Mouse (Mus musculus) A20 (cell line): ENCODE data around the gene Tle3.
A peak's percentile ranks its signal among the peaks of the same experiment; 100 is the strongest.

Source experiments
- DNase-seq: peaks from one replicate; pipeline ENCODE4 v3.0.0-alpha.2; 2011; ENCODE audit warnings: low read depth, low spot score

Tle3 gene

GRCm38 (mm10) chr9:61395071-61395470, 22.9 kb downstream of the Tle3 start:
- DNase-seq = no peak

DNA sequence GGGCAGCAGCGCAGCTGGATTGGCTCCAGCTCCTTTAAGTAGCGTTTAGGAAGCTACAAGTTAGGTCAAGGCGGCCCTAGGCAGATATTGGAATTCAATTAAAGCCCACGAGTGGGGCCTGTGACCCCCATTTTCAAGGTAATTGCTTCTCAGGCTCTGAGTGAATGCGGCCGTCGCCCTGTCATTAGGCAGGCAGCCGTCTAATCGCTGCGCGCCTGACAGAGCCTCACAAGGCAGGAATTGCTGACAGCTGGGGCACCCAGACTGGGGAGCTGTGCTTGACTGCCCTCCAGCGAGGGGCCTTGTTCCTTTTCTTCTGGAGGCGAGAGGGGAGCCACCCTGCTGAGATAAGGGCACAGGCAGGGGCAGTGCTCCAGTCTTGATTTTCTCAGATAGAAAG, 24.3 kb downstream of the Tle3 start:
- DNase-seq = no peak

DNA sequence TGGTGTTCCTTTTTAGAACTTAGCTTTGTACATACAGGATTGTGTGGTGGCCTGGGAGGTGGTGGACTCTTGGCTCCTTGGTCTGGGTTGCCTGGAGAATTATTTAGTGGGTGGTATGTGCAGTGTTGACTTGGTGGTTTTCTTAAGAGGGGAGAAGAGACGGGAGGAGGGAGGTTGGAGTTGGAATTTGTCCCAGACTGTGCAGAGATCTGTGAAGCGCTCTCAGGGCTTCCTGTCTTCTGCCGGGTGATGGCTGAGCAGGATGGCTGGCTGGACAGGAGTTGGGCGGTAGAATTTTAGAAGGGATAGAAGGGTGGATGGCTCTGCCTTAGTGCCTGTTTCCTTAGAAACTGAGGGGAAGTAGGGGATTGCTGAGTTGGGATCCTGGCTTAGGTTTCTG, 25.0 kb downstream of the Tle3 start:
- no peak for DNase-seq

- no peak for DNase-seq
Measured at GRCm38 (mm10) chr9:61398160-61398559, 26.0 kb downstream of the Tle3 start.

GRCm38 (mm10) chr9:61400132-61400531, 28.0 kb downstream of the Tle3 start:
- DNase-seq = no peak

DNA sequence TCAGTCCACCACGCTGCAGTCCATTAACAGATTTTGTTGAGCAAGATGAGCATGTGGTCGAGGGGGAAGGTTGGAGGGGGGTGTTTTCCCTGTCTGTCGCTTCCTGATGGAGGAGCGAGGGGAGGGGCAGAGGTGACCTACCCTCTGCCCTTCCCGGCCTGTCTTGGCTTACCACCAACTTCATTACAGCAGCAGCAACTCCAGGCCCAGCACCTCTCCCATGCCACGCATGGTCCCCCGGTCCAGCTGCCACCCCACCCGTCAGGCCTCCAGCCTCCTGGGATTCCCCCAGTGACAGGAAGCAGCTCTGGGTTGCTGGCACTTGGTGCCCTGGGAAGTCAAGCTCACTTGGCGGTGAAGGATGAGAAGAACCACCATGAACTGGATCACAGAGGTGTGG, 29.5 kb downstream of the Tle3 start:
- DNase-seq = no peak

GRCm38 (mm10) chr9:61402268-61402667, 30.1 kb downstream of the Tle3 start:
- no peak for DNase-seq

DNA sequence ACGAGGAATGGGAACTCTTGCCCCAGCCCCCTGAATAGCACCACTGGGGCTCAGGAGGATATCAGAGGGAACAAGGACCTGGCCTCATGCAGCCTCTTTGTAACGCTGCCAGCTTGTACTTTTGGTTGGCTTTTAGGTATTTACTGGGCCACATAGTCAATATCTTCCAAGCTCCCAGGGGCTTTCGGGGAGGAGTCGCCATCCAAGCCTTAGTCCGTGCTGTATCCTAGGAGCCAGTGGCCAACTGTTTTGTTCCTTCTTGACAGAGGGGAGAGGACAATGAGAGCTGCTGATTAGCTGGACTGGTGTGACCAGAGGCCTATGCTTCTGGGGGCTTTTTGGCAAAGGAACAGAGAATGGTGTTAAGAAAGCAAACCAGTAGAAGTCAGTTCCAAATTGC, 30.6 kb downstream of the Tle3 start:
- DNase-seq = no peak

DNA sequence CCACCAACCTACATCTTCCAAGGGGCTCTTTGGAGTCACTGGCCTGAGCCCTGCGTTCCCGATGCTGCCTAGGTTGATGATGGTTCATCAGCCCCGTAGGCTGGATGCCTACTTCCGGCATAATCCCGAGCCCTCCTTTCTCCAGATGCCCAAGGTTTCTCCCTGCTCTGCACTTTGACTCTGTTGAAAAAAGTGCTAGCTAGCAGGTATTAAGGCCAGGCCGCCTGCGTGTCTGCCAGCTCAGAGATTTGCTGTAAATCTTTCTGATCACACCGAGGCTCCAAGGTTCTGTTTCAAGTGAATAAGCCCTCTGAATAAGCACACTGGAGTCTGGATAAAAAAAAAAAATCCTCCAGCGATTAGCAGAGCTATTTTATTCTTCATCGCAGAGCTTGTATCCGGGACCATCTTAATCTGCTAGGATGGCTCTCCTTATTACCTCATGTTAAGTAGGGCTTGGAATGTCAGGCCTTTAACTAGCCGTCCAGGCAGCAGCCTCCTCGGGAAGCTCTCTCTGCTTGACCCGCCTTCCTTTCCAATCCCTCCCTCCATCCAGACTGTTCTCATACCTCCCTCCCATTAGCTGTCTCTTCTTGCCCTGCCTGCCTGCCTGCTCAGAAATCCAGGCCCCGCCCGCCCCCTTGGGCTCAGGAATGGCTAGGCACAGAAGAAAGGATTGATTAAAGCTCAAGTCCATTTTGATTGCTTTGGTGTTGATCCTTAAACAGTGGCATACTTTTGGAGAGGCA, 31.9 kb downstream of the Tle3 start:
- DNase-seq = no peak

DNA sequence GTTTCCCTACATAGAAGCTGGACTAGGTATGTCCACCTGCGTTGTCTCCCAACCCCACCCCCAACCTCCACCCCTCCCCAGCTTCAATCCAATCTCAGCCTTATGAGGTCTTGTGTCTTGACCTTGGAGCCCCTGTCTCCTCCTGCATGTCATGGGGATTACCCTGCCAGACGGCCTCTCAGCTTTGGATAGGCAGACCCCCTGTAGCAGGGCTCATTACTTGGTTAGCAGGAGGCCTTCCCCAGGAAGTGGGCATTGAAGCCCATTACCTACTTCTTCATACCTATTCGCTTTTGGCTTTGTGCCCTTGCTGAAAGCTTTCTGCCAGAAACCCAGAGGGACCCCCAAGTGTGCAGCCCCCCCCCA, 32.4 kb downstream of the Tle3 start:
- DNase-seq = no peak

GRCm38 (mm10) chr9:61404998-61405621, 32.9 kb downstream of the Tle3 start:
- DNase-seq = no peak

DNA sequence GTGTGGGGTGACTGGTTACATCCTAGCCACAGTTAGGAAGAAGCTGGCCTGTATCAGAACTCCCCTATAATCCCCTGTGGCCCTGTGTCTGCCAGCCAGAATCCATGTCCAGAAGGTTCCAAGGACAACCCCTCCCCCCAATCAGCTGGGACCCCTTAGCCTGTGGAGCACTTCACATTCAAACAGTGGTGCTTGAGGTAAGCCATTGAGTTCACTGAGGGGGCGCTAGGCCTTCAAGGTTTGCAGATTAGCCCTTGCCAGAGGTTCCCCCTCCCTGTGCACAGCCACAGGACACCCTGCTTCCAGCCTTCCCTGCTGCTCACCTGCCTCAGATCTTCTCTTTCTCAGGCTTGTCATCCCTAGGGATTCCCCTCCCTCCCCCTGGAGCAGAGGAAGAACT, 34.2 kb downstream of the Tle3 start:
- DNase-seq = no peak

DNA sequence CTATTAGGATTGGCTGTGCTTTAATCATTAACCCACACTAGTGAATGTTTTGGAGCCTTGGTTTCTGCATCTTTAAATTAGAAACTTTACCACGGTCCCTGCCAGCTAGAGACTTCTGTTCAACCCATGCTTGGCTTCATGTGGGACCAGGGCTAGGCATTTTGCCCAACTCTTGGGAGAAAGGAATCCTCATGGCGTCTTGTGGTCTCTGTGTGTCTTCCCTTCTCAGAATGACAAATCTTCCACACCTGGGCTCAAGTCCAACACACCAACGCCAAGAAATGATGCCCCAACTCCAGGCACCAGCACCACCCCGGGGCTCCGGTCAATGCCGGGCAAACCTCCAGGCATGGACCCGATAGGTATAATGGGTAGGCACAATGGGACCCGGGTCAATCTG, 36.9 kb downstream of the Tle3 start:
- DNase-seq = no peak

DNA sequence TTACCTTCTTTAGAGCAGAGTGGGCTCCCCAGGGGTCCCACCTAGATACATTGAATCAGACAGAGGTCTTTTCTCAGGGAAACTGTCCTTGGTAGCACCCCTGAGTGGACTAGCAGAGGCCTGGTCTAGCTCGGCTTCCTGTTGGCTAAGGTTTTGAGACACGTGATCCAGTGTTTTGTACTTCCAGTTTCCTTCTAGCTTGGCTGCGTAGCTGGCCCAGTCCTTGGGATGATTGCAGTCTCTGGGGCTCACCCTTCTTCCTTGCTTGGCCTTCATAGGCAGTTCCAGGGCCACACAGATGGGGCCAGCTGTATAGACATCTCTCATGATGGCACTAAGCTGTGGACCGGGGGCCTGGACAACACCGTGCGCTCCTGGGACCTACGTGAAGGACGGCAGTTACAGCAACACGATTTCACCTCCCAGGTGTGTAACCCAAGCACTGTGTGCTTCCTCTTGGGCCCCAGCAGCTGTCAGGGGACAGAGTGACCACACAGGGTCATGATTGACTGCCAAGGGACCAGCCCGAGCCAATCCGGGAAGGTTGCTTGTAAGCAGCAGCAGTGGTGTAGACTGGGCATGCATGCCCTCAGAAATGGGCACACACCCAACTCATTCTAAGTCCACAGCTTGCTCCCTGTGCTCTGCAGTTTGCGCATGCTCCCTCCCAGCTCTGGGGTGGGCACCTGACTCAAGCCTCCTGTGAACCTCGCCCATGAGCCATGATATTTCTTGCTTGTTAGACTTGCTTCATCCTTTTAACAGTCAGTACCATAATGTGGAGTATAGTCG, 41.7 kb downstream of the Tle3 start:
- DNase-seq = no peak

DNA sequence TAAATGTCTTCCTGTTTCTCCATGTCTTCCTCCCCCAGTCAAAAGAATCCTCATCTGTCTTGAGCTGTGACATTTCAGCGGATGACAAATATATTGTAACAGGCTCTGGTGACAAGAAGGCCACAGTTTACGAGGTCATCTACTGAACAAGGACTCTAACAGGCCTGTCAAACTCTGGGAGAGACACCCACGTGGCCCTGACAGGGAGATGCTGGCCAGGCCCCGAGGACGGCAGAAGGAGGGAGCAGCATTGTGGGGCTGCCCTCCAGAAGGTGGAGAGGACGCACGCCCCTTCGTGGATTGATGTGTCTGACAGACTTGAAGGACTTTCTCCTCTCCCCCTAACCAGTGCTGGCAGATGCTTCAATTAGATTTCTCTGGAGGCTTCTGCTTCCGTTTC, 44.4 kb downstream of the Tle3 start:
- no peak for DNase-seq

GRCm38 (mm10) chr9:61421626-61422025, 49.5 kb downstream of the Tle3 start:
- no peak for DNase-seq

DNA sequence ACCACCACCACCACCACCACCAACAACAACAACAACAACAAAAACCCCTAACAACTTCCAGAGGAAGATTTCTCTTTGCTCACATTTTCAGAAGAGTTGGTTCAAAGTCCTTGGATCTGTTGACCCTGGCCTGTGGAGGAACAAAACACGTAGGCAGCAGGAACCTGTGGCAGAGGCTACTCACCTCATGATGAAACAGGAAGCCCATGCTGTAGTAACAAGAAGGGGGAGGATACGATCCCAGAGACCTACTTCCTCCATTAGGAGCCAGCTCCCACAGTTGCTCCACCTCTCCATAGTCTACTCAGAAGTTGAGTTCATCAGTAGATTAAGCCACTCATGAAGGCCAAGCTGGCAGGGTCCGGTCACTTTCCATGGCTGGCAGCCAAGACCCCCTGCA, 52.1 kb downstream of the Tle3 start:
- no peak for DNase-seq

GRCm38 (mm10) chr9:61426493-61426892, 54.3 kb downstream of the Tle3 start:
- DNase-seq = no peak

GRCm38 (mm10) chr9:61427051-61427450, 54.9 kb downstream of the Tle3 start:
- DNase-seq = no peak

- DNase-seq = no peak
Measured at GRCm38 (mm10) chr9:61427901-61428300, 55.7 kb downstream of the Tle3 start.

- DNase-seq = peak; percentile 85
Measured at GRCm38 (mm10) chr9:61431830-61432229, 59.7 kb downstream of the Tle3 start.

DNA sequence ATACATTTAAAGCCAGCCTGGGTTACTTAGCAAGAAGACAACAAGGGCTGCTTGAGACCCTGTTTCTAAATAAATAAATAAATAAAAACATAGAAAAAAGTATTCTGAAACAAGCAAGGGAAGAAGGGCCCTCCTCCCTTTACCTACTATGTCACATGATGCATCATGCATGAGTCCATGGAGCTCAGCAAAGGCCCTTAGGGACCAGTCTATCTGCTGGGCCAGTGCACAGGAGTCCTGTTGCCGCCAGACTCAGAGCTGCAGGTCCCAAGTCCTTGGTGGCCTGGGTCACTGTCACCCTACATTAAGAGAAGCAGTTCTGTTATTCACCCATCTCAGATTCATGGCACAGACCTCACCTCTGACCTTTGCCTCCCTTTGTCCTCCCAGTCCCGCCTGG, 61.0 kb downstream of the Tle3 start:
- no peak for DNase-seq

DNA sequence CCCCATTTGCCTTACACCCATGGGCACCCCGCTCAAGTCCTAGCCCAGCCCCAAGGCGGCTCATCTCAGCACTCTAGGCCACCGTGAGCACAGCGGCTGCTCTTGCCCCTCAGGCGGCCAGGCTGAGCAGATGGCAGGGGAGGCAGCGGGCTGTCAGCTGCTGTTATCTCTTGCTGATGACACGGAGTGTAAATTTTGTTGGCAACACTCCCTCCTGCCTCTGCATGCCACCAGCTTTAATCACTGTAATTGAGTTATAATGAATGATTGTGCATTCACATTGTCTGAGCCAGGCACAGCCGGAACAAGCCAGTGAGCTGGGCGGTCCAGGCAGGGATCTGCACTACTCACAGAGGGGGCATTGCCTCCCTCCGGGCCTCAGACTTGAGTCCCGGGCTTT, 61.9 kb downstream of the Tle3 start:
- DNase-seq = no peak
